Mouse (Mus musculus): ENCODE results near the gene Pde4c.
A peak's percentile ranks its signal among the peaks of the same experiment; 100 is the strongest.

Gene Pde4c

GRCm38 (mm10) chr8:70720739-70721138 is 2.8 kb upstream of the Pde4c start:
- DNase-seq (ENCODE audit: low spot score): no peak

- DNase-seq (ENCODE audit: low spot score): no peak
These were observed 1.9 kb upstream of the Pde4c start for GRCm38 (mm10) chr8:70721601-70722000.

GRCm38 (mm10) chr8:70724216-70724615 is 696 bp downstream of the Pde4c start:
- no peak for DNase-seq (ENCODE audit: low spot score)

- DNase-seq (ENCODE audit: low spot score): no peak
These were observed 2.4 kb downstream of the Pde4c start for GRCm38 (mm10) chr8:70725792-70726447.

GRCm38 (mm10) chr8:70726721-70727120 is 3.2 kb downstream of the Pde4c start:
- no peak for DNase-seq (ENCODE audit: low spot score)

- no peak for DNase-seq (ENCODE audit: low spot score)
These were observed 6.4 kb downstream of the Pde4c start for GRCm38 (mm10) chr8:70729808-70730475.

- DNase-seq (ENCODE audit: low spot score): no peak
These were observed 7.4 kb downstream of the Pde4c start for GRCm38 (mm10) chr8:70730956-70731355.

- no peak for DNase-seq (ENCODE audit: low spot score)
These were observed 14.2 kb downstream of the Pde4c start for GRCm38 (mm10) chr8:70737705-70738104.

GRCm38 (mm10) chr8:70738211-70738610 is 14.7 kb downstream of the Pde4c start:
- DNase-seq (ENCODE audit: low spot score): no peak

GRCm38 (mm10) chr8:70741661-70742060 is 18.1 kb downstream of the Pde4c start:
- no peak for DNase-seq (ENCODE audit: low spot score)

- DNase-seq (ENCODE audit: low spot score): no peak
These were observed 18.7 kb downstream of the Pde4c start for GRCm38 (mm10) chr8:70742176-70742575.

- DNase-seq (ENCODE audit: low spot score): no peak
These were observed 19.6 kb downstream of the Pde4c start for GRCm38 (mm10) chr8:70742981-70743655.

- DNase-seq (ENCODE audit: low spot score): peak; percentile 65
These were observed 20.4 kb downstream of the Pde4c start for GRCm38 (mm10) chr8:70743656-70744590.

- no peak for DNase-seq (ENCODE audit: low spot score)
These were observed 21.3 kb downstream of the Pde4c start for GRCm38 (mm10) chr8:70744806-70745205.

- DNase-seq (ENCODE audit: low spot score): no peak
These were observed 22.2 kb downstream of the Pde4c start for GRCm38 (mm10) chr8:70745691-70746220.

- no peak for DNase-seq (ENCODE audit: low spot score)
These were observed 23.2 kb downstream of the Pde4c start for GRCm38 (mm10) chr8:70746676-70747075.

- DNase-seq (ENCODE audit: low spot score): no peak
These were observed 23.8 kb downstream of the Pde4c start for GRCm38 (mm10) chr8:70747211-70747890.

- DNase-seq (ENCODE audit: low spot score): no peak
These were observed 25.0 kb downstream of the Pde4c start for GRCm38 (mm10) chr8:70748246-70749096.

GRCm38 (mm10) chr8:70749097-70749674 is 25.7 kb downstream of the Pde4c start:
- DNase-seq (ENCODE audit: low spot score): no peak

- no peak for DNase-seq (ENCODE audit: low spot score)
These were observed 26.7 kb downstream of the Pde4c start for GRCm38 (mm10) chr8:70750128-70750680.
